Mouse (Mus musculus) lung, adult 18-20 months (tissue): Measurements from ENCODE around the gene Rab26.

Experiments
- DNase-seq, 2 experiments: peaks; one replicate each; pipeline ENCODE4 v3.0.0; 2022; ENCODE audit warnings: mixed read lengths in 2 of 2

Gene Rab26

DNA sequence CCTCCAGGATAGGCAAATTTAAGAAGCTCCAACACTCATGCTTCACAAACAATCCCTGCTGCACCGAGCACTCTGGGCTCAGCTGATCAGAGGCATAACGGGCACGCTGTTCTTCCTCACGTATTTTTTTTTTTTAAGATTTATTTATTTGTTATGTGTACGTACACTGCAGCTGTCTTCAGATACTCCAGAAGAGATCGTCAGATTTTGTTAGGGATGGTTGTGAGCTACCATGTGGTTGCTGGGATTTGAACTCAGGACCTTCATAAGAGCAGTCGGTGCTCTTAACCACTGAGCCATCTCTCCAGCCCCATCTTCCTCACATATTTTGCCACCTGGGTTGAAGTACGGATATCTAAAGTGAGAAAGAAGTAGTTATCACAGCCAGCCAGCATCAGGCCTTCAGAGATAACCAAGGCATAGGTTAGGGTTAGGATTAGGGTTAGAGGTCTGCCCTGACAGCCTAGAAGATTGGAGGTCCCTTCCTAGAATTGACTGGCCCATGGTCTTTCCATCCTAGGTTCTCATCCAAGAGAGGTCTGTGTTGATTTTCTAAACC, at the start of gene Rab26:
Gene Rab26, minus strand, starts transcription at position 51 of the 559 bp plus-strand sequence.
- DNase-seq = no peak

DNA sequence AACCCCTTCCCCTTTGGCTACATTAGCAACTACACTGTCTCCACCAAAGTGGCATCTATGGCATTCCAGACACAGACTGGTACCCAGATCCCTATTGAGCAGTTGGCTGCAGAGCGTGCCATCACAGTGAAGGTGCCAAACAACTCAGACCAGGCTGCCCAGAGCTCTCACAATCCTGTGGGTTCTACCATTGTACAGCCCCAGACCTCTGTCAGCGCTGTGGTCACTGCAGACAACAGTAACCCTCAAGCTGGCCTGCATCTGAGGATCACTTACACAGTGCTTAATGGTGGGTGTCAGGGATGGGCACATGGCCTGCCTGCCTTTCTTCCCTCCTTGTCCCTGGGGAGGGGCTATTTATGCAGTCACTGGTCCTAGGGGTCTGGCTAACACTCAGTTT, 46.3 kb upstream of the Rab26 start:
- DNase-seq = no peak

DNA sequence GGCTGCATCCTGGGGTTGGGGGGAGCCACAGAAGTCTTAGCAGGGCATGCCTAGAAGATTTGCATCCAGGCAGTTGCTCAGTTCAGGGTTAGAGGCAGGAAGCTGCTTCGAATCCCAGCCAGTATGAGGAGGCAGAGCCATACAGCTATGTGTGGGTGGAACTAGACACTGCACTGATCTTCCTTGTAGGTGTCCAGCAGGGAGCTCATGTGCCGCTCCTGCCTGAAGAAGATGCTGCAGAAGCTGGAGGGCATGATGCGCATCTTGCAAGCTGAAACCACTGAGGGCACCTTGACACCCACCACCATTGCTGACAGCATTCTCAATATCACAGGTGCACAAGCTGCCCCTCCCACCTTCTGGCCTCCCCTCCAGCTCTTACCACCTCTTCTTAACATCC, 45.5 kb upstream of the Rab26 start:
- DNase-seq = no peak

DNA sequence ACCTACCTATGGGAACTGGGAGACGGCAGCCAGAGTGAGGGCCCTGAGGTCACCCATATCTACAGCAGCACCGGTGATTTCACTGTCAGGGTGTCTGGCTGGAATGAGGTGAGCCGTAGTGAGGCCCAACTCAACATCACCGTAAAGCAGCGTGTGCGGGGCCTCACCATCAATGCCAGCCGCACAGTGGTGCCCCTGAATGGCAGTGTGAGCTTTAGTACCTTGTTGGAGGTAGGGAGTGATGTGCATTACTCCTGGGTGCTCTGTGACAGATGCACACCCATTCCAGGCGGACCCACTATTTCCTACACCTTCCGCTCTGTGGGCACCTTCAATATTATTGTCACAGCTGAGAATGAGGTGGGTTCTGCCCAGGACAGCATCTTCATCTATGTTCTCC, 39.8 kb upstream of the Rab26 start:
- DNase-seq = no peak

DNA sequence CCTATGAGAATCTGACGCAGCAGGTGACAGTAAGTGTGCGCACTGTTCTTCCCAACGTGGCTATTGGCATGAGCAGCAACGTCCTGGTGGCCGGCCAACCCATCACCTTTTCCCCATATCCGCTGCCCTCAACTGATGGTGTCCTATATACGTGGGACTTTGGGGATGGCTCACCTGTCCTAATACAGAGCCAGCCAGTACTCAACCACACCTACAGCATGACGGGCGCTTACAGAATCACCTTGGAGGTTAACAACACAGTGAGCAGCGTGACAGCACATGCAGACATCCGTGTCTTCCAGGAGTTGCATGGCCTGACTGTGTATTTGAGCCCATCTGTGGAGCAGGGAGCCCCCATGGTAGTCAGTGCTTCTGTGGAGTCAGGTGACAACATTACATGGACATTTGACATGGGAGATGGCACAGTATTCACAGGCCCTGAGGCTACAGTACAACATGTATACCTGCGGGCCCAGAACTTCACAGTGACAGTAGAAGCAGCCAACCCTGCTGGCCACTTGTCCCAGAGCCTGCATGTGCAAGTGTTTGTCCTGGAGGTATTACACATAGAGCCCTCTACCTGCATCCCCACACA, 38.7 kb upstream of the Rab26 start:
- DNase-seq = no peak

DNA sequence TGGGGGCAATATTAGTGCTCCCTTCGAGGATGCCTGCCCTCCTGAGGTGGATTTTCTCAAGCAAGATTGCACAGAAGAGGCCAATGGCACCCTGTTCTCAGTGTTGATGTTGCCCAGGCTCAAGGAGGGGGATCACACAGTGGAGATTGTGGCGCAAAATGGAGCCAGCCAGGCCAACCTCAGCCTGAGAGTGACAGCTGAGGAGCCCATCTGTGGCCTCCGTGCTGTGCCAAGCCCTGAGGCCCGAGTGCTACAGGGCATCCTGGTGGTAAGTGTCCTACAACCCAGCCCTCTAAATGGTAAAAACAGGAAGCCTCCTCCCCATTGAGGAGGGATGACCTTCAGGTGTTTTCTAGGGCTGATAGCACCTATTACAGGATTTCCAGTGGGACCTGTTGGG, 35.8 kb upstream of the Rab26 start:
- DNase-seq = no peak

DNA sequence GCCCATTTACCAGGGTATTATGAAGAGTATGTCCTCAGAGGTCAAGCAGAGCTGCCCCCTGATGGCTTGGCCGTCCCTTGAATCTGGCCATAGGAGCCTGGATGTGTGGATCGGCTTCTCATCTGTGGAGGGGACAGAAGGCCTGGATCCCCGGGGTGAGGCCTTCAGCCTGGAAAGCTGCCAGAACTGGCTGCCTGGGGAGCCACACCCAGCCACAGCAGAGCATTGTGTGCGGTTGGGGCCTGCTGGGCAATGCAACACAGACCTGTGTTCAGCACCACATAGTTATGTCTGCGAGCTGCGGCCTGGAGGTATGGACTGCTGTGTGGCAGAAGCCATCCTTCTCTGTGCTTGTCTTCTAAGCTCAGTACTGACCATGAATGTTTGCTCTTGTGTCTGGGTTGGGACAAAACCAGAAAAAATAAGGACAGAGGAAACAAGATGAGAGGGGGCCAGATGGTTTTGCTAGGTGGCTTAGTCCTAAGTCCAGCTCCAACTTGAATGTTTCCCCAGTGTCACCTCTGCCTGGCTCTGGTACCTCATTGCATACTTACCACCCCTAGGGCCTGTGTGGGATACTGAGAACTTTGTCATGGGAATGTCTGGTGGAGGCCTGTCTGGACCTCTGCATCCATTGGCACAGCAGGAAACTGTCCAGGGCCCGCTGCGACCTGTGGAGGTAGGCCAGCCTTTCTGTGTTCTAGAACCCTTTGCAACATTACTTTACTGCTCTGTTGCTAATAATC, 33.2 kb upstream of the Rab26 start:
- peak; percentile 65 to 73 for DNase-seq

DNA sequence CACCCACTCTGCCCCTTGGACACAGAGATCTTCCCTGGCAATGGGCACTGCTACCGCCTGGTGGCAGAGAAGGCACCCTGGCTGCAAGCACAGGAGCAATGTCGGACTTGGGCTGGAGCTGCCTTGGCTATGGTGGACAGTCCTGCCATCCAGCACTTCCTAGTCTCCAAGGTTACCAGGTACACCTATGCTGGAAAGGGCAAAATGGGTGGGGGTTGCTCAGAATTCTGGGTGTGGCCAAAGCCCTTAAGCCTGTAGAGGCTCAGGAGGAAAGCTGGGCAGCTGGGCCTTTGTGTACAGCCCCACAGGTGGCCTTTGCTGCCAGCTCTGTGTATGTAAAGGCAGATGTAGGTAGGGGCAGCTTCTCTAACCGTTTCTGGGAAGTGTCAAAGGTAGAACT, 31.8 kb upstream of the Rab26 start:
- peak in 1 of 2 experiments; percentile 8 for DNase-seq

DNA sequence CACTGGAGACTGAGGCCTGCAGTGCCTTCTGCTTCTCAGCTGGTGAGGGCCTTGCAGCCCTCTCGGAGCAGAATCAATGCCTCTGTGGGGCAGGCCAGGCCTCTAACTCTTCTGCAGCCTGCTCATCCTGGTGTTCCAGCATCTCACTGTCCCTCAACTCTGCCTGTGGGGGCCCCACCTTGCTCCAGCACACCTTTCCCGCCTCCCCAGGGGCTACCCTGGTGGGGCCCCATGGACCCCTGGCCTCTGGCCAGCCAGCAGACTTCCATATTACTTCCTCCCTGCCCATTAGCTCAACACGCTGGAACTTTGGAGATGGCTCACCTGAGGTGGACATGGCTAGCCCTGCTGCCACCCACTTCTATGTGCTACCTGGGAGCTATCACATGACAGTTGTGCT, 31.1 kb upstream of the Rab26 start:
- no peak for DNase-seq

DNA sequence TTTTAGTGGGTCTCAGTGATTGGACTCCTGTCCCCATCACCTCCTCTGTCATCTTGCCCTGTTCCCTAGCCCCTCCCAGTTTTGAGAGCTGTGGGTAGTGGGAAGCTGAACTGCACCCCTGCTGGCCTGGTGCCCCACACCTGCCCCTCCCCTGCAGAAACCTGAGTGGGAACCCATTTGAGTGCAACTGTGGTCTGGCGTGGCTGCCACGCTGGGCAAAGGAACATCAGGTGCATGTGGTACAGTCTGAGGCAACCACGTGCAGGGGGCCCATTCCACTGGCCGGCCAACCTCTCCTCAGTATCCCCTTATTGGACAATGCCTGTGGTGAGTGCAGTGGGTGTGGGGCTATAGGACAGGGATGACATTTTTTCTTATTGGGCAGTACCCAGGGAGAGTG, 30.4 kb upstream of the Rab26 start:
- DNase-seq = no peak

DNA sequence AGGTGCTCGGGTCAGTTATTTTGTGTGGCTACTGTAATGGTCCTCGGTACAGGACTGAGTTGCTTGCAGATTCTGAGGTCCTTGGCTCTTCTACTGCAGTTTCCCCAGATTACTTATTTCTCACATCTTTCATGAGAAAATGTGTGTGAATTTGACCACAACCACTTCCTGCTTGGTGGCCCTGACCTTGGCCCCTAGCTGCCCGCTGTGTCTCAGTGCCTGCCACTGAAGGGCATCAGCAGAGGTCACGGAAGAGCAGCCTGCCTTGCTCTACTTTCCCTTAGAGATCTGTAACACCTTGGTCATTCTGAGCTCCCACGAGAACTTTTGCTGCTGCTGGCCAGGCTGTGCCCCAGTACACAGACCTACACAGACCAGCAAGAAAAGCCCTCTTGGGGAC, 29.6 kb upstream of the Rab26 start:
- DNase-seq = no peak

DNA sequence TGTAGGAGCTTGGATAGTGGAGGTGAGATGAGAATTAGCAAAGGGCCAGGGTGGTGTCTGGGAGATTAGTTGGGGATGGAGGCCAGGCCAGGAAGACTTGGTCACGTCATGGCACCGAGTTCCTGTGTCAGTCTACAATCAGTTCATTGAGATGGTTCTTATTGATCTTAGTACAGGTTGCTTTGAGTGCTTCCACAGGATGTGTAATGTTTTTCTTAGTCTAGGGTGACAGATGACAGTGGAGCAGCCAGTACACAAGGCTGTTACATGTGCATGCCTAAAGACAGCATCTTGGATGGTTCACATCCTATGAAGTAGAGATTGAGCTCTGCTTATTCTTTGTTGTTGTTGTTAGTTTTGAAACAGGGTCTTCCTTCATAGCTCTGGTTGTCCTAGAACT, 27.6 kb upstream of the Rab26 start:
- DNase-seq = no peak

DNA sequence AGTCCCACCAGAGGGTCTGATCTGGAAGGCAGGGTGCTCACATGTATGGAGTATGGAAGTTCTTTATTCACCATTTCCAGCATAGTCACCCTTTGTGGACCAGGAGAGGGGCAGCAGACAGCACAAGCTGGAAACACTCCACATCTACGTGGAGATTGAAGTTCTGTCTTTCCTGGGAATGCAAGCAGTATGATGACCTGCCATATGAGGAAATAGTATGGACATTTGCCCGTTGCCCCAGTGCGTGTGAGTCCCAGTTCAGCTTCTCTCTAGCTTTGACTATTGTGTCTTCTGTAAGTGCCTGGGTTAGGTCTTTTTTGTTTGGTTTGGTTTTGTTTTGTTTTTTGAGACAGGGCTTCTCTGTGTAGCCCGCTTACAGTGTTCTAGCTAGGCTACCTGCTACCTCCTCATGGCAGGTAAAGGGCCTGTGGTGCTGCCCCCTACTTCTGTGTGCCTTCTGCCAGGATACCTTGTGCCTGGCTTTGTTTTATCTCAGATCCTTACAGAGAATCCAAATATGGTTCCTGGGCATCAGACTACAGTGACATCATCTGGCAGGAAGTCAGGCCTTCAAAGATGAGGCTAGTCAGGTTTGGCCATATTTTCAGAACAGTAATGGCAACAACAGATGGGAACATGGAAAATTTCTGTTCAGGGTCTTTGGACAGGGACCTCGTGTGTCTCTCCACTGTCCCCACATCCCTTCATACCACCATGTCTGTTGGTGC, 26.5 kb upstream of the Rab26 start:
- no peak for DNase-seq

DNA sequence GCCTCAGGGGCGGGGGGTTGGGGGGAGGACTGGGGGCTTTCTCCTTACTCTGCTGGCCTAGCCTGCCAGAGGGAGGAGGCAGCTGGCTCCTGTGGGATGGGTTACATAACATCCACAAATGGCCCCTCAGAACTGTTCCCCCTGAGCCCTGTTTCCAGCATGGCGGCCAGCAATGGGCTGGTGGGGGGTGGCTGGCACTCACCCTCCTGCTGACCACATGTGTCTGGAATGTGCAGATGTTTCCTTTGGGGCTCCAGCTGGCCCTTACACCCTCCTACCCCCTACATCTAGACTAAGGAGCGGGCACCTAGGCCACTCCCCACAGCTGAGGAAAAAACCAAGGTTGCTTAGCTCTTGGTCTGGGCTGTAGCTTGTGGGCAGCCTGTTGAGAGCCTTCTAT, 25.1 kb upstream of the Rab26 start:
- DNase-seq = peak; percentile 42 to 55

DNA sequence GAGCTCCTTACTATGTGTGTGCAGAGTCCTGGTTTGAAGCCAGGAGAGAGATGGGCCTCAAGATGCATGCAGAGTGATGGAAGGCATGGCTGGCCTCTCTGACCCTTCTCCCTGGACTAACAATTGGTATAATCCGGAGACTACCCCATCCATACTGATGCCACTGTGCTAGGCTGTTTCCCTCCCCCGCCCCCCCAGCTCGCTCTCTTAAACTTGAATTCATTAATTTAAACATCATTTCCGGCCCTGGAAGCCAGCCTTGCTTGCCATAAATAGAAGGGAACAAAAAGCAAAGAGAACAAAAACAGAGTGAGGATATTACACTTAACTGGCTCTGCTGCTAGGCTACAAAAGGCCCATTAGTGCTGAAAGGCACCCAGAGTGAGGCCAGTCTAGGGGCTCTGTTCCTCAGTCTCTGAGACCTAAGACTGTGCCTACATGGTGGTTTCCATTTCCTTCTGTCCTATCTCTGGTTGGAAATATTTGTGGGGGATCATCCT, 24.6 kb upstream of the Rab26 start:
- peak; percentile 30 for DNase-seq

DNA sequence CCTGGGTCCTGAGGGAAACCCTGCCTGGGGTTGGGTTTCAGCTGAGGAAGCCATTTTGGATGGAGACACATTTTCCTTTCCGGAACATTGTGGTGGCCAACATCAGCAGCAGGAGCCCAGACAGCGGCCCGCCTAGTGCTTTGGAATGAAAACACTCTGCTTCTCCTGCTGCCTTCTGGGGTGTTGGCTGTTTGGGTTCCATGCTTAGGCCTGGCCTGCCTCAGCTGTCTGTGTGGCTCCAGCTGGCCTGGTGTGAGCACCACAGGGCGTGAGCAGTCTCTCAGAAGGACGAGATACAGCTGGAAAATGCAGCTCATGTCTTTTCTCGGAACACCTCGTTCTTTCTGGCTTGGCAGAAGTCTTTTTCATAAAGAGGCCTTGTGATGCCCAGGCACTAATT, 23.1 kb upstream of the Rab26 start:
- peak; percentile 63 to 71 for DNase-seq

DNA sequence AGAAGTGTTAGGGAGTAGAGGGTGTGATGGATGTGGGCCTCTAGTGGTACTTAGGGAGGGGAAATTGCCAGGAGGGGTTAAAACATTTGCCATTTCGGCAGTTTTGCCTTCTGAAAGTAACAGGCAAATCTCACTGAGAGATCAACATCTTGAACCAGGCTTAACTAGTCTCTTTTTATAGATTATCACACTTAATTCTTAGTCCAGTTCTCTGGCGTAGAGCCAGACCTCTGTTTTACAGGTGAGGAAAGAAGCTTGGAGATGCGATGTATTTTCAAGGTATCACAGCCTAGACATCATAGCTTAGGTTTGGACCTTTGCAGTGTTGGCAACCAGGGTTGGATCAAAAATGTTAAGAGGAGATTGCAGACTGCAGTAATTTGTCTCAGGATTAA, 17.0 kb upstream of the Rab26 start:
- no peak for DNase-seq

DNA sequence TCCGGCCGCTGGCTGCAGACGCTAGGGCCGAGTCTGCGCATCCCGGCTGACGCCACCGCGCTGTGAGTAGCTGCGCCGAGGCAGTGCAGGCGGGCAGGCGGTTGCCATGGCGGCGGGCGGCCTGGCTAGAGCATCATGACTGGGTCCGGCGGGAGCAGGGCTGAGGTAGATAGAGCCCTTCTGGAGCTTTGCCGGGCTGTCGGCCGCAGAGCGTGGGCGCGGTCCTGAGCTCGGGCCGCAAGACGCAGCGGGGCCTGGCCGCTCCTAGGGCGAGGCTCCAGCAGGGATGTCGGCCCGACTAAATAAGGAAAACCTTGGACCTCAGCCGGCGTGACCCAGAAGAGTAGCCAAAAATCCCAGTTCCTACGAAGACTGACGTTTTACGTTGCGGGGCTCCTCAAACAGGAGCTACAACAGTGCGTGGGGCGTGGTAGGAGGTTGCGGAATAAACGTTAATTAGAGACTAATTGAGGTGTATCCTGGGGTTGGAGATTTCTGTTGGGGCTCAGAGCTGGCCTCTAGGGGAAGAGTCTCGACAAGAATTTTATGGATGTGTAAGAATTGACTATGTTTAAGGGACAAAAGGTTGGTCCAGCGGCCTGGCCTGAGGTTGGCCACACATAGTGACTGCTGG, 16.5 kb upstream of the Rab26 start:
- DNase-seq = peak; percentile 74 to 76

DNA sequence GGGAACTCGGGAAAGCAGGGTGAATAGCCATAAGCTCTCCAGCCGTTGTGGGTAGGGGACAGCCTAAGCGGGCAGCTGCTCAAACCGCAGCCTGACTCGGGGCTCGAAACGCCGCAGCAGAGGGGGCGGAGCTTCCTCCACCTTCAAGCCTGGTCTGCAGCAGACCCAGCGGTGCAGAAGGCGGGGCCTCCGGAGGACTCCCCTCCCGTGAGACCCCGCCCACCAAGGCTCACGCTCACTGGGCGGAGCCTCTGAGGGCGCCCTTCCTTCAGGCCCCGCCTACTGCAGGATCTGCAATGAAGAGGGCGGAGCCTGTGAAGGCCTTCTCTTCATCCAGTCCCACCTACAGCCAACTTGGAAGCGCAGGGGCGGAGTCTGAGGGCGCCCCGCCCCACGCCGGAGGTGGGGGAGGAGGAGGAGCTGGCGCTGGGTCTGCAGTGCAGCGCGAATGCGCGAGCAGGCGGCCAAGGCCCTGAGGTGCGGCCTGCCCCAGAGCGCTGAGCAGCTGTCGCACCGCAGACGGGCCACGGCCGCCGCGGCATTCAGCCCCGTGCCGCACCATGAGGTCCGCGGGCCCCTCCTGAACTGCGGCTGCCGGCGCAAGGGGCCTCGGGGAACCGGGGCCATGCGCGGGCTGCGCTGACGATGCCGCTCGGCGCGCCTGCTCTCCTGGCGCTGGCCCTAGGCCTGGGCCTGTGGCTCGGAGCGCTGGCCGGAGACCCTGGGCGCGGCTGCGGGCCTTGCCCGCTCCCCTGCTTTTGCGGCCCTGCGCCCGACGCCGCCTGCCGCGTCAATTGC, 15.8 kb upstream of the Rab26 start, which contains the start of gene Pkd1:
Gene Pkd1, plus strand, starts transcription at position 217 of the 798 bp plus-strand sequence.
- peak; percentile 99 to 100 for DNase-seq

DNA sequence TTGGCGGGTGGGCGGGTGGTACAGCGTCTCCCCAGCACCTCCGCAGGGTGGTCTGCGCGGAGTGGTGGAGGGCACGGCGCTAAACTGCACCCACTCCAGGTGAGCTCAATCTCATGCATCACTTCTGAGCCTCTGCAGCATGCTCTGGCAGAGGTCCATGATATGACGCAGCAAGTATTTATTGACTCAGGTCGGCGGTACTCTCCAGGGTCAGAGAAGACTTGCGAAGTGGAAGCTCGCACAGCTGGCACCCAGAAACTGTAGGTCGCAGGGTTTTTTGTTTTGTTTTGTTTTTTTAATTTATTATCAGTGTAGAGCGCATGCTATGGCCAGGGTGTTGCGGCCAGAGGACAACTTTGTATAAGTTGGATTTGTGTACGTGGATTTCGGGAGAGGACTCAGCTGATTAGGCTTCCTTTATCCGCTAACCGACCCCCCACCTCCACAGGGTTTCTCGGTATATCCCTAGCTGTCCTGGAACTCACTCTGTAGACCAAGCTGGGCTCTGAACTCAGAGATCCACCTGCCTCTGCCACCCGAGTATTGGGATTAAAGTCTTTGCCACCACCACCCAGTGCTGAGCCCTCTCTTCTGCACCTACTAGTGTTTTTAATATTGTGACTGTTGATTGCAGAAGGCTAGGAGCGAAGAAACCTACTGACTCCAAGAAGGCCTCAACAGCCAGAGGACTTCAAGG, 15.1 kb upstream of the Rab26 start:
- peak; percentile 80 to 86 for DNase-seq

DNA sequence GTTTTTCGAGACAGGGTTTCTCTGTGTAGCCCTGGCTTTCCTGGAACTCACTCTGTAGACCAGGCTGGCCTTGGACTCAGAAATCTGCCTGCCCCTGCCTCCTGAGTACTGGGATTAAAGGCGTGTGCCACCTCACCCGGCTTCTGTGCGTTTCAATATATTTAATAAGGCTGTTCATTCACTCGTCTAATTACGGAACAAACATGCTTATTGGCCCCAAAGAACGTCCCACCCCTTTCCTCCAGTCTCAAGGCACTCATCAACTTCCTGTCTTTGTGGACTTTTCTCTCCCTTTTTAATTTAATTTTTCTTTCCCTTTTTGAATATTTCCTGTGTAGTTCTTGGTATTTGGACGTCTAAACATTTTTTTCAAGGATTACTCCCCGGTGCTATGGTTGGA, 14.4 kb upstream of the Rab26 start:
- peak; percentile 38 to 48 for DNase-seq
